Mouse (Mus musculus) MEL (cell line): ENCODE results near the gene Slc5a10. TPM values are rescaled to one million over a fixed set of nuclear protein-coding genes. Genes with fewer than 3 reads are reported as not detected.

ENCODE experiments used
- DNase-seq: peaks from one replicate; pipeline ENCODE4 v3.0.0; 2011; ENCODE audit warnings: low read depth, low spot score
- H3K27ac ChIP-seq: 2 replicates; pipeline ENCODE4 v1.5.1; 2012; ENCODE audit warnings: low read depth, mild to moderate bottlenecking, control low read depth, low read length, moderate library complexity; ENCODE audit not compliant: control insufficient read depth
- H3K27me3 ChIP-seq, 2 experiments: fragments of 150-350 bp in 1 of 2; sonication (generic) in 1 of 2; 2 replicates each; pipeline ENCODE4 v1.6.1; 2012; ENCODE audit warnings: low read length in 2 of 2, mild to moderate bottlenecking in 2 of 2, improper control_type of control experiment in 1 of 2, moderate library complexity in 1 of 2; ENCODE audit not compliant: insufficient read depth in 2 of 2, control insufficient read depth in 1 of 2
- H3K36me3 ChIP-seq, 2 experiments: 2 replicates each; pipeline ENCODE4 v1.6.1; 2012 to 2014; ENCODE audit warnings: low read length in 2 of 2, improper control_type of control experiment in 1 of 2, inconsistent platforms in 1 of 2, mild to moderate bottlenecking in 1 of 2; ENCODE audit not compliant: insufficient read depth in 2 of 2, control insufficient read depth in 1 of 2
- H3K4me1 ChIP-seq, 2 experiments: fragments of 150-350 bp in 1 of 2; sonication (generic) in 1 of 2; 2 replicates each; pipeline ENCODE4 v1.6.1; 2012; ENCODE audit warnings: low read length in 2 of 2, improper control_type of control experiment in 1 of 2, mild to moderate bottlenecking in 1 of 2; ENCODE audit not compliant: insufficient read depth in 2 of 2, control insufficient read depth in 1 of 2
- H3K4me3 ChIP-seq, 2 experiments: fragments of 150-350 bp in 1 of 2; sonication (generic) in 1 of 2; 2 replicates each; pipeline ENCODE4 v1.5.1; 2012; ENCODE audit warnings: low read depth in 2 of 2, low read length in 2 of 2, mild to moderate bottlenecking in 2 of 2, moderate library complexity in 2 of 2, control low read depth in 1 of 2, improper control_type of control experiment in 1 of 2; ENCODE audit not compliant: control insufficient read depth in 1 of 2, insufficient read depth in 1 of 2
- H3K79me2 ChIP-seq: 2 replicates; pipeline ENCODE4 v1.6.1; 2012; ENCODE audit warnings: mild to moderate bottlenecking, low read length, moderate library complexity; ENCODE audit not compliant: control insufficient read depth, poor library complexity, insufficient read depth
- H3K9ac ChIP-seq: 2 replicates; pipeline ENCODE4 v1.6.1; 2012; ENCODE audit warnings: low read depth, mild to moderate bottlenecking, control low read depth, low read length, moderate library complexity; ENCODE audit not compliant: control insufficient read depth, poor library complexity, severe bottlenecking
- H3K9me3 ChIP-seq: fragments of 150-350 bp; sonication (generic); replicated peaks from 2 replicates; pipeline ENCODE4 v1.6.1; 2012; ENCODE audit warnings: mild to moderate bottlenecking, low read length, improper control_type of control experiment, moderate library complexity; ENCODE audit not compliant: insufficient read depth
- BHLHE40 ChIP-seq: IDR thresholded peaks from 2 replicates; pipeline ENCODE4 v1.6.1; 2012; ENCODE audit warnings: low read depth, mild to moderate bottlenecking, inconsistent platforms, low read length, improper control_type of control experiment, borderline replicate concordance
- CTCF ChIP-seq, 3 experiments: IDR thresholded peaks in 2 of 3; conservative IDR thresholded peaks in 1 of 3; 2 replicates each; pipeline ENCODE4 v1.5.1; 2011 to 2012; ENCODE audit warnings: low read length in 3 of 3, low read depth in 2 of 3, mild to moderate bottlenecking in 2 of 3, improper control_type of control experiment in 1 of 3, inconsistent platforms in 1 of 3, mixed read lengths in 1 of 3, moderate library complexity in 1 of 3; ENCODE audit not compliant: control insufficient read depth in 1 of 3, insufficient read depth in 1 of 3, poor library complexity in 1 of 3, severe bottlenecking in 1 of 3
- ETS1 ChIP-seq: IDR thresholded peaks from 2 replicates; pipeline ENCODE4 v1.6.1; 2012; ENCODE audit warnings: low read depth, mild to moderate bottlenecking, inconsistent platforms, low read length, improper control_type of control experiment, moderate library complexity
- GATA1 ChIP-seq: IDR thresholded peaks from 2 replicates; pipeline ENCODE4 v1.6.1; 2011; ENCODE audit warnings: low read depth, low read length, improper control_type of control experiment
- HCFC1 ChIP-seq: IDR thresholded peaks from 2 replicates; pipeline ENCODE4 v1.6.1; 2012; ENCODE audit warnings: low read depth, mild to moderate bottlenecking, inconsistent platforms, low read length, improper control_type of control experiment, moderate library complexity
- KAT2A ChIP-seq: conservative IDR thresholded peaks from 2 replicates; pipeline ENCODE4 v1.6.1; 2012; ENCODE audit warnings: low read depth, low read length, improper control_type of control experiment, inconsistent platforms
- MAFK ChIP-seq: IDR thresholded peaks from 2 replicates; pipeline ENCODE4 v1.6.1; 2011; ENCODE audit warnings: low read depth, mild to moderate bottlenecking, low read length, improper control_type of control experiment, borderline replicate concordance
- MXI1 ChIP-seq: IDR thresholded peaks from 2 replicates; pipeline ENCODE4 v1.6.1; 2011; ENCODE audit warnings: mild to moderate bottlenecking, low read depth, low read length, improper control_type of control experiment
- MYB ChIP-seq: IDR thresholded peaks from 2 replicates; pipeline ENCODE4 v1.6.1; 2011; ENCODE audit warnings: mild to moderate bottlenecking, low read depth, low read length, improper control_type of control experiment
- POLR2AphosphoS2 ChIP-seq: IDR thresholded peaks from 2 replicates; pipeline ENCODE4 v1.6.1; 2011; ENCODE audit warnings: low read length, improper control_type of control experiment
- RAD21 ChIP-seq: IDR thresholded peaks from 2 replicates; pipeline ENCODE4 v1.6.1; 2011; ENCODE audit warnings: mild to moderate bottlenecking, low read depth, low read length, improper control_type of control experiment
- SIN3A ChIP-seq: IDR thresholded peaks from 2 replicates; pipeline ENCODE4 v1.6.1; 2012; ENCODE audit warnings: low read length, improper control_type of control experiment, inconsistent platforms
- SMC3 ChIP-seq: IDR thresholded peaks from 2 replicates; pipeline ENCODE4 v1.6.1; 2011; ENCODE audit warnings: low read depth, low read length, improper control_type of control experiment
- TCF12 ChIP-seq: IDR thresholded peaks from 2 replicates; pipeline ENCODE4 v1.6.1; 2014; ENCODE audit warnings: low read depth, mild to moderate bottlenecking, inconsistent platforms, low read length, improper control_type of control experiment, moderate library complexity
- UBTF ChIP-seq: IDR thresholded peaks from 2 replicates; pipeline ENCODE4 v1.6.1; 2012; ENCODE audit warnings: low read depth, mild to moderate bottlenecking, inconsistent platforms, low read length, improper control_type of control experiment, moderate library complexity, borderline replicate concordance; ENCODE audit not compliant: insufficient read depth
- USF1 ChIP-seq: IDR thresholded peaks from 2 replicates; pipeline ENCODE4 v1.6.1; 2014; ENCODE audit warnings: low read depth, mild to moderate bottlenecking, inconsistent platforms, low read length, improper control_type of control experiment, moderate library complexity
- ZC3H11A ChIP-seq: IDR thresholded peaks from 2 replicates; pipeline ENCODE4 v1.6.1; 2012; ENCODE audit warnings: low read depth, mild to moderate bottlenecking, inconsistent platforms, low read length, improper control_type of control experiment
- ZKSCAN1 ChIP-seq: IDR thresholded peaks from 2 replicates; pipeline ENCODE4 v1.6.1; 2012; ENCODE audit warnings: low read depth, mild to moderate bottlenecking, inconsistent platforms, low read length, improper control_type of control experiment, moderate library complexity
- ZMIZ1 ChIP-seq: IDR thresholded peaks from 2 replicates; pipeline ENCODE4 v1.6.1; 2012; ENCODE audit warnings: low read depth, mild to moderate bottlenecking, inconsistent platforms, low read length, improper control_type of control experiment, moderate library complexity
- polyA plus RNA-seq, 2 experiments: library from polyadenylated mRNA; stranded (reverse) in 1 of 2; unstranded in 1 of 2; fragments of >175 nt in 1 of 2; fragments of >200 nt in 1 of 2; gene quantifications; 2 replicates each; pipeline versions ENCODE4 v1.2.1 to v1.2.4; 2012; ENCODE audit warnings: low replicate concordance in 2 of 2, low read depth in 1 of 2; ENCODE audit not compliant: insufficient read length in 2 of 2, insufficient read depth in 1 of 2, missing spikeins in 1 of 2
- total RNA-seq: library from RNA; depleted of rRNA; stranded (reverse); fragments of 300-350 nt; gene quantifications from 2 replicates; pipeline ENCODE4 v1.2.3, GENCODE M21; 2012

Gene Slc5a10
- total and polyA plus RNA-seq, 3 experiments, result 0.08 TPM; not detected in 2

GRCm38 (mm10) chr11:61757151-61757550 is 36.5 kb upstream of the Slc5a10 start:
- H3K79me2 ChIP-seq, result no peaks in the 10 kb centered on the region; the same call in 1 of the 2 replicates
- peaks cover 2 to 30% of the 10 kb centered on the region in 2 experiments; a peak in 2 of 4 replicates for H3K36me3 ChIP-seq
- peaks cover 11 to 23% of the 10 kb centered on the region in 2 experiments for H3K4me1 ChIP-seq
- peak overlapping the region; percentile 34; the same call in 1 of the 2 replicates for H3K27ac ChIP-seq
- peak overlapping the region; percentile 25 for H3K9ac ChIP-seq
- peak overlapping the region in 1 of 2 experiments; percentile 23; a peak in 2 of 4 replicates for H3K4me3 ChIP-seq
- peak; percentile 56 for DNase-seq
- H3K9me3 ChIP-seq, result no peaks in the 10 kb centered on the region
- TF ChIP-seq ZKSCAN1, result no peak
- TF ChIP-seq GATA1, result peak; percentile 69
- no peaks in the 10 kb centered on the region for H3K27me3 ChIP-seq

DNA sequence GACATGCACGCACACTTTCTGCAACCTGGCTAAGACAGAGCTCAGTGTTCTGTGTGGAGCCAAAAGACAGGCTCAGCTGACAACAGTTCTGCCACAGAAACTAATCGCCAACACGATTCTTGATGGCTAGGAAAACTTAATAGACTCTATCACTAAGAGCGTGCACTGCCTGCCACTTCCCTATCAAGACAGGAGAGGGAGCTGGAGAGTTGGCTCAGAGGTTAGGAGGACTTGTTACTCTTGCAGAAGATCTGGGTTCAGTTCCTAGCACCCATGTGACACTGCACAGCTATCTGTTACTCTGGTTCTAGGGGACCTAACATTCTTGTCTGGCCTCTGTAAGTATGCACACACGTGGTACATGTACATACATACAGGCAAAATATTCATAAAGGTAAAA is 31.0 kb upstream of the Slc5a10 start:
- Histone ChIP-seq H3K79me2 (no peaks in the 10 kb centered on the region), H3K4me1 (peaks cover 0 to under 1% of the 10 kb centered on the region in 2 experiments; a peak in 2 of 4 replicates), H3K4me3 (no peak overlapping the region), H3K9ac (no peak overlapping the region), H3K27me3 (no peaks in the 10 kb centered on the region), H3K9me3 (no peaks in the 10 kb centered on the region), H3K27ac (no peak overlapping the region), H3K36me3 (peaks cover 2 to 9% of the 10 kb centered on the region in 2 experiments; a peak in 3 of 4 replicates)
- DNase-seq, result peak; percentile 84
- TF ChIP-seq HCFC1 (0 out of 2 replicates have a peak, but pooled peaks have one; percentile 21), SMC3 (peak; percentile 84), USF1 (peak; percentile 43; the same call in 1 of the 2 replicates), BHLHE40 (no peak), RAD21 (peak; percentile 81), MXI1 (0 out of 2 replicates have a peak, but pooled peaks have one; percentile 12), MAFK (no peak), CTCF (IDR thresholded peaks at IDR 0.05 in 2 of 3, conservative IDR thresholded peaks at IDR 0.05 in 1 of 3; ENCODE audit: control insufficient read depth in 1 of 3, insufficient read depth in 1 of 3, low read depth in 2 of 3, low read length in 3 of 3, poor library complexity in 1 of 3, severe bottlenecking in 1 of 3) (peak; percentile 55 to 93 (median 89)), SIN3A (peak; percentile 33; the same call in 1 of the 2 replicates), ZC3H11A (peak; percentile 65)

DNA sequence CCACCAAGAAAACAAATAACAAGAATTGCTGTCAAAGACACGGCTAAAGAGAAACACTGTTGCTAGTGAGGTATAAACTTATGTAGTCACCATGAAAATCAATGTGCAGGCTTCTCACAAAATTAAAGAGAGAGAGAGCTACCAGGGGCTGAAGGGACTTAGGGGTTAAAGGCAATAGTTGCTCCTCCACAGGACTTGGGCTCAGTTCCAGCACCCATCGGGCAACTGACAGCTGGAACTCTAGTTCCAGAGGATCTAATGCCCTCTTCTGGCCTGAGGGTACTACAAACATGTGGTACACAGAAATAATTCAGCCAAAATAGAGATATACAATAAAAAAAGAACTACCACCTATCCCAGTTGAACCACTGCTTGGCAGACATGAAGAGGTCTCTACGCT is 26.5 kb upstream of the Slc5a10 start:
- TF ChIP-seq TCF12, result no peak
- no peak for TF ChIP-seq POLR2AphosphoS2
- no peak for TF ChIP-seq MAFK
- no peak for TF ChIP-seq SMC3
- TF ChIP-seq MYB, result no peak
- no peak for TF ChIP-seq ZC3H11A
- no peak for TF ChIP-seq UBTF
- TF ChIP-seq ZKSCAN1, result no peak
- TF ChIP-seq ZMIZ1, result no peak
- no peak for TF ChIP-seq USF1
- TF ChIP-seq HCFC1, result no peak
- no peak for TF ChIP-seq ETS1
- no peak for TF ChIP-seq KAT2A
- H3K9ac ChIP-seq, result no peak overlapping the region
- no peaks in the 10 kb centered on the region for H3K9me3 ChIP-seq
- H3K79me2 ChIP-seq, result no peaks in the 10 kb centered on the region
- H3K27me3 ChIP-seq, result no peaks in the 10 kb centered on the region
- no peaks in the 10 kb centered on the region for H3K4me1 ChIP-seq
- no peak overlapping the region for H3K4me3 ChIP-seq
- no peak overlapping the region for H3K27ac ChIP-seq
- peaks cover 0 to 8% of the 10 kb centered on the region in 2 experiments; a peak in 2 of 4 replicates for H3K36me3 ChIP-seq
- no peak for DNase-seq
